Mouse (Mus musculus) midbrain, postnatal 0 days (tissue): Measurements from ENCODE around the gene Lrmda. TPM values are rescaled to one million over a fixed set of nuclear protein-coding genes. Genes with fewer than 3 reads are reported as not detected.
A peak's percentile ranks its signal among the peaks of the same experiment; 100 is the strongest.

Experiments
- ATAC-seq: fragments of 200-750 bp; cut with Nextera tagmentation; 2 replicates; pipeline ENCODE4 v1.8.0; 2017; ENCODE audit warnings: moderate number of reproducible peaks, mild to moderate bottlenecking, moderate TSS enrichment, moderate library complexity; ENCODE audit not compliant: low FRiP score
- DNase-seq: peaks from one replicate; pipeline ENCODE4 v3.0.0-alpha.2; 2015; ENCODE audit warnings: low spot score
- H3K27ac ChIP-seq: fragments of 300-500 bp; sonication (generic); 2 replicates; pipeline ENCODE4 v1.5.1; 2014; ENCODE audit warnings: low read depth, mild to moderate bottlenecking, low read length, mixed read lengths
- H3K27me3 ChIP-seq: fragments of 300-500 bp; sonication (generic); 2 replicates; pipeline ENCODE4 v1.6.1; 2014; ENCODE audit warnings: low read length, control low read depth, mixed read lengths; ENCODE audit not compliant: insufficient read depth
- H3K36me3 ChIP-seq: fragments of 300-500 bp; sonication (generic); 2 replicates; pipeline ENCODE4 v1.6.1; 2014; ENCODE audit warnings: low read length, control low read depth, mixed read lengths; ENCODE audit not compliant: insufficient read depth
- H3K4me1 ChIP-seq: fragments of 300-500 bp; sonication (generic); 2 replicates; pipeline ENCODE4 v1.6.1; 2014; ENCODE audit warnings: mild to moderate bottlenecking, control low read depth, antibody characterized with exemption, low read length, mixed read lengths; ENCODE audit not compliant: insufficient read depth
- H3K4me2 ChIP-seq: fragments of 300-500 bp; sonication (generic); 2 replicates; pipeline ENCODE4 v1.6.1; 2014; ENCODE audit warnings: low read depth, mild to moderate bottlenecking, low read length, mixed read lengths; ENCODE audit not compliant: poor library complexity, severe bottlenecking
- H3K4me3 ChIP-seq: fragments of 300-500 bp; sonication (generic); 2 replicates; pipeline ENCODE4 v1.5.1; 2014; ENCODE audit warnings: low read depth, mild to moderate bottlenecking, low read length, moderate library complexity
- H3K9ac ChIP-seq: fragments of 300-500 bp; sonication (generic); replicated peaks from 2 replicates; pipeline ENCODE4 v1.6.1; 2014; ENCODE audit warnings: mild to moderate bottlenecking, low read length, moderate library complexity, mixed read lengths; ENCODE audit not compliant: poor library complexity, severe bottlenecking
- H3K9me3 ChIP-seq: fragments of 300-500 bp; sonication (generic); 2 replicates; pipeline ENCODE4 v1.6.1; 2016; ENCODE audit warnings: low read length, control low read depth
- CTCF ChIP-seq: IDR thresholded peaks from 2 replicates; pipeline ENCODE4 v1.5.1; 2016; ENCODE audit warnings: antibody characterized with exemption, mild to moderate bottlenecking
- WGBS: fragments of 180-500 bp; shearing (Covaris S2); extraction: QIAGEN DNeasy Blood & Tissue Kit; methylation state at CpG from one replicate; pipeline ENCODE4 v1.1.7; 2014; 5-methylcytosine and 5-hydroxymethylcytosine counted together
- polyA plus RNA-seq: library from polyadenylated mRNA; unstranded; fragments of >200 nt; fragmentation: Nextera tagmentation; extraction: Ambion mirVana; gene quantifications from 2 replicates; pipeline ENCODE4 v1.2.1, GENCODE M21; 2015
- total RNA-seq: library from RNA; depleted of rRNA; stranded (reverse); fragments of >200 nt; gene quantifications from 2 replicates; pipeline ENCODE4 v1.2.3, GENCODE M21; 2014

Lrmda gene
- total and polyA plus RNA-seq, 2 experiments from 2014 or later, result 0.35 TPM; not detected in 1

DNA sequence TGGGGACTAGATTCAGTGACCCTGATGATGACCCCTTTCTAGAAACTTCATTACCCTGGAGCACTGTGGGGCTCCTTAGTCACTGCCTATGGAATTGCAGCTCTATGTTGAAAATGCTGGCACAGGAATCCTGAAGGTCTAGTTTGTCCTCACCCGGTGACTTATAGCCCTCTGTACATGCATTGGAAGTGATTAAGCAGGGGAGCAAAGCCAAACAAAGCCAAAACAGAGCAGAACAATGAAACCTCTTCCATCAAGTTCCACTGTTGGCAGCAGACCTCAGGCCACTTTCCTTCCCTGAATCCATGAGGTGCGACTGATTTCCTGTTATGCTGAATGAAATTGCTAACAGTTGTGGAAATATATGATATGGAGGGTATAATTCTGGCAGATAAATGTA, 578.0 kb downstream of the Lrmda start:
- Histone ChIP-seq H3K4me1 (peaks cover 3% of the 10 kb centered on the region; the same call in 1 of the 2 replicates), H3K4me2 (no peak overlapping the region), H3K9ac (no peak overlapping the region), H3K4me3 (no peak overlapping the region), H3K27me3 (no peaks in the 10 kb centered on the region; the same call in 1 of the 2 replicates), H3K36me3 (no peaks in the 10 kb centered on the region), H3K27ac (no peak overlapping the region), H3K9me3 (no peaks in the 10 kb centered on the region)
- TF ChIP-seq CTCF, result no peak
- WGBS, result 84% methylated on average over 2 of the region's 2 CpGs
- DNase-seq (no peak), ATAC-seq (no peak)

DNA sequence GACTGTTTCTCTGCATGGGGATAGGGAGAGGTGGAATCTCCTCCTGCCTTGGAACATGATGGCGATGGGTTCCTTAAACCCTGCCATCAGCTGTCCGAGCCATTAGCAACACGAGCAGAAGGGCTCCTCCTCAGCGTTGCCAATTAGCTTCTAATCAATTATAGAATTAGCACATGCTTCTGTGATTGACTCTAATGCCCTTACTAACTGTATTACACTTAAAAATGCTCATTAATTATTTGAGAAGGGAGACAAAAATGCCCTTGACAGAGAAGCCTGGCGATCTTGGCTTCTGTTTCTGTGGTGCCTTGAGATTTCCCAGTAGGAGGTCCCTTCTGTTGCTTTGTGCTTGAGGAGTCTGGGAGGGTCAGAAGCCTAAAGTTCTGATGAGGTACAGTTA, 579.1 kb downstream of the Lrmda start:
- Histone ChIP-seq H3K4me1 (peaks cover 3% of the 10 kb centered on the region; the same call in 1 of the 2 replicates), H3K9ac (no peak overlapping the region), H3K27me3 (no peaks in the 10 kb centered on the region; the same call in 1 of the 2 replicates), H3K27ac (no peak overlapping the region), H3K9me3 (no peaks in the 10 kb centered on the region), H3K4me2 (no peak overlapping the region), H3K4me3 (no peak overlapping the region), H3K36me3 (no peaks in the 10 kb centered on the region)
- ATAC-seq (no peak), DNase-seq (no peak)
- WGBS, result 68% methylated on average over 5 of the region's 5 CpGs
- TF ChIP-seq CTCF, result no peak

DNA sequence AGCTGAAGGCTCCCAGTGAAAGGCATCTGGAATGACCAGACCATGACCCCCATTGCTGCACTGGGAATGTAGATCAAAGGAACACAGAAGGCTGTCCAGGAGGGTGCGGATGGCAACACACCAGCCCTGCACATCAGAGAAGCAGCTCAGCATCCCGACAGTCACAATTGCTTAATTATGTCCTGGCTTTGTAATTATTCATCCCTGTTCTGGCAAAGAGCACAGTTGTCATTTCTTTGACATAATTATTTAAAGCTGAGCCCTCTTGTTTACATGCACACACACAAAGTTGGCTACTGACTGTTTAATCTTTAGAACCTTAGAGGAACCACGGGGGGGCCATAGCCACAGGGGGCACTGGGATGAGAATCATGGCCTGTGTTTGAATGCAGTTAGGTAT, 580.7 kb downstream of the Lrmda start:
- no peak overlapping the region for H3K9ac ChIP-seq
- no peak overlapping the region for H3K4me3 ChIP-seq
- H3K9me3 ChIP-seq, result no peaks in the 10 kb centered on the region
- H3K27me3 ChIP-seq, result no peaks in the 10 kb centered on the region; the same call in 1 of the 2 replicates
- no peak for ATAC-seq
- DNase-seq, result peak; percentile 36
- H3K4me1 ChIP-seq, result peaks cover 3% of the 10 kb centered on the region; the same call in 1 of the 2 replicates
- H3K27ac ChIP-seq, result no peak overlapping the region
- 21% methylated on average over 3 of the region's 3 CpGs for WGBS
- no peak overlapping the region for H3K4me2 ChIP-seq
- no peaks in the 10 kb centered on the region for H3K36me3 ChIP-seq
- no peak for TF ChIP-seq CTCF

DNA sequence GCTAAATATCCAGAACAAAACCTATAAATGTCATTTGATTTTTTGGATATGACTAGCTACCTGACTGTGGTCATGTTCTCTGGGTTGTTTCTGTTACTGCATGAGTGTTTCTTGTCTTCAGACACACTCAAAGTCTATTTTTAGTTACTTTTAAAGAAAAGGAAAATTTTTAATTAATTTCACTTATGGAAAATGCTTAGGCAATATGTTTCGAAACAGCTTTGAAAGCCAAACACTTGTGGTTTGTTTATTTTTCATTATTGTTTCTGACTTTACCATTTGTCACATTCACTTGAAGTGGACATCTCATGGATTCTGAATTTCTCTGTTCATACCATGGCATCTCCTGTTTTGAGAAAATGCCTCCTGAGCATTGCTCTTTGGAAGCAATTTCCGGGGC, 582.8 kb downstream of the Lrmda start:
- Histone ChIP-seq H3K36me3 (no peaks in the 10 kb centered on the region), H3K9me3 (no peaks in the 10 kb centered on the region), H3K4me1 (peaks cover 3% of the 10 kb centered on the region; the same call in 1 of the 2 replicates), H3K9ac (no peak overlapping the region), H3K4me2 (no peak overlapping the region), H3K27me3 (no peaks in the 10 kb centered on the region; the same call in 1 of the 2 replicates), H3K27ac (no peak overlapping the region), H3K4me3 (no peak overlapping the region)
- ATAC-seq (no peak), DNase-seq (no peak)
- WGBS, result 94% methylated on average over 2 of the region's 2 CpGs
- TF ChIP-seq CTCF, result no peak

DNA sequence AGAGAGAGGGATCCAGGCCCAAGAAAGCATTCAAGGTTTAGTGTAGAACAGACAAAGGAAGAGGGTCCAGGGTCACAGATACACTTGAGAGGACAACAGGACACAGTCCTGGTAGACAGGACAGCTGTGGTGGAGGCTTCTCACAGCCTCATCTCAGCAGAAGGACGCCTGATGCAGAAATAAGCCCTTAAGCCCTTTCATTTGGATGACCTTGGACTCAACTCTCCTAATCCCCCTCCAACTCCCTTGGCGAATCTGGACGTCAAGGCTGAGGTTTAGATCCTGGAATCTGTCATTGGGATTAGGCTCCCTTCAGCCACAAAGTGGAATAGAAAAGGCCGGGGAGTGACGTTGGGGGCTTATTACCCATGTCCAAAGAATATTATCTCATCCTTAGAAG, 589.1 kb downstream of the Lrmda start:
- no peaks in the 10 kb centered on the region for H3K9me3 ChIP-seq
- ATAC-seq (no peak), DNase-seq (no peak)
- H3K27ac ChIP-seq, result no peak overlapping the region
- no peaks in the 10 kb centered on the region for H3K27me3 ChIP-seq
- TF ChIP-seq CTCF, result no peak
- no peak overlapping the region for H3K4me3 ChIP-seq
- no peaks in the 10 kb centered on the region for H3K36me3 ChIP-seq
- no peak overlapping the region for H3K4me2 ChIP-seq
- WGBS, result 21% methylated on average over 5 of the region's 5 CpGs
- H3K4me1 ChIP-seq, result no peaks in the 10 kb centered on the region
- H3K9ac ChIP-seq, result no peak overlapping the region

DNA sequence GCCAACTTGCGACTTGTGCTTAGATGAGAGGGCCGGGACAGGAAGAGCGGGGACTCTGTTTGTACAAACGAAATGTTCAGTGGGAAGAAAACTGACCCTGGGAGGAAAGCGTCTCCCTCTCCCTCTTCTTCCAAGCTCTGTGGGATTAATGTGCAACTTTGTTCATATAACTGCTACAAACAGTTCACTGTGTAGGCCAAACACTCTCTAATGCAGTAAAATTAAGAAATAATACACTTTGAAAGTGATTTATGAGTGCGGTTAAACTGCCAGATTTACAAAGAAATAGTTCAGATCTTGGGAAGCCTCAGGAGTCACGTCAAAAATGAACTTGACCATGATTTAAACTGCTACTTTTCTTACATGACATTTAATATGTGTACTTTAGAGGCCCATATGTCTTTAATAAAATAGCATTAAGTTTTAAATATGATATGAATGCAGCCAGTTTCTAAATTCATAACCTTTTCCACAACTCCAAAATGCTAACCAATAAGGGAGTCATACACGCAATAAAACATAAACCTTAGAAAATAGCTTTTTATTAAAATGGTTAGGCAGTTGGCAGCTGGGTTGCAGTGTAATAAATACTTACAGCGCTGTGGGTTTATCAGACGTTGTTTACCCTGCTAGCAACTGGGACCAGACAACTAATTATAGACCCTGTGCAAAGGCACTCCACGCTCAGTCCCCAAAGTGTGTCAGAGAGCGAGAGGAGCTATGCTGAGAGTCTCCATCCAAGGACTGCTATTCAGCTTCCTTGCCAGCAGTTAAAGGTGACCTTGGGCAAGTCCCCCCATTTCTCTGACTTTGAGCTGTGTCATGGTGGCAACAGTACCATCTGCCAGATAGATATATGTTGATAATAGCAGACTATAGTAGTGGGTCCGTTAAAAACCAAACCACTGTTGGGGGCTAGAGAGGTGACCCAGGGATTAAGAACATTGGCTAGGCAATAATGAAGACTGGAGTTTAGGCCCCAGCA, 590.0 kb downstream of the Lrmda start:
- Histone ChIP-seq H3K27ac (no peak overlapping the region), H3K4me2 (no peak overlapping the region), H3K9me3 (no peaks in the 10 kb centered on the region), H3K27me3 (no peaks in the 10 kb centered on the region), H3K9ac (no peak overlapping the region), H3K4me1 (no peaks in the 10 kb centered on the region), H3K4me3 (no peak overlapping the region), H3K36me3 (no peaks in the 10 kb centered on the region)
- DNase-seq (no peak), ATAC-seq (no peak)
- no peak for TF ChIP-seq CTCF
- WGBS, result 84% methylated on average over 13 of the region's 13 CpGs
